Mouse (Mus musculus) midbrain, embryonic 10.5 days (tissue): Measurements from ENCODE around the gene Eif4g1. TPM values are rescaled to one million over a fixed set of nuclear protein-coding genes. Genes with fewer than 3 reads are reported as not detected.
A peak's percentile ranks its signal among the peaks of the same experiment; 100 is the strongest.

Source experiments
- DNase-seq: peaks from one replicate; pipeline ENCODE4 v3.0.0-alpha.2; 2017; ENCODE audit warnings: low spot score
- H3K27ac ChIP-seq: fragments of 300-500 bp; sonication (generic); replicated peaks from 2 replicates; pipeline ENCODE4 v1.5.1; 2016; ENCODE audit warnings: mild to moderate bottlenecking
- H3K27me3 ChIP-seq: fragments of 300-500 bp; sonication (generic); 2 replicates; pipeline ENCODE4 v1.6.1; 2016; ENCODE audit warnings: low read depth, mild to moderate bottlenecking; ENCODE audit not compliant: poor library complexity, severe bottlenecking
- H3K36me3 ChIP-seq: fragments of 300-500 bp; sonication (generic); 2 replicates; pipeline ENCODE4 v1.6.1; 2016; ENCODE audit warnings: mild to moderate bottlenecking, moderate library complexity
- H3K4me1 ChIP-seq: fragments of 300-500 bp; sonication (generic); 2 replicates; pipeline ENCODE4 v1.6.1; 2016
- H3K4me3 ChIP-seq: fragments of 300-500 bp; sonication (generic); 2 replicates; pipeline ENCODE4 v1.5.1; 2016; ENCODE audit warnings: mild to moderate bottlenecking, moderate library complexity
- H3K9me3 ChIP-seq: fragments of 300-500 bp; sonication (generic); replicated peaks from 2 replicates; pipeline ENCODE4 v1.6.1; 2016; ENCODE audit warnings: mild to moderate bottlenecking
- WGBS: fragments of 180-500 bp; shearing (Covaris S2); methylation state at CpG from one replicate; pipeline ENCODE4 v1.1.7; 2016; 5-methylcytosine and 5-hydroxymethylcytosine counted together
- polyA plus RNA-seq: library from polyadenylated mRNA; unstranded; fragments of >200 nt; fragmentation: Nextera tagmentation; extraction: Ambion mirVana; gene quantifications from 2 replicates; pipeline ENCODE4 v1.2.1, GENCODE M21; 2016

Eif4g1 gene
- polyA plus RNA-seq, 1 experiment from 2014 or later: 221 TPM

DNA sequence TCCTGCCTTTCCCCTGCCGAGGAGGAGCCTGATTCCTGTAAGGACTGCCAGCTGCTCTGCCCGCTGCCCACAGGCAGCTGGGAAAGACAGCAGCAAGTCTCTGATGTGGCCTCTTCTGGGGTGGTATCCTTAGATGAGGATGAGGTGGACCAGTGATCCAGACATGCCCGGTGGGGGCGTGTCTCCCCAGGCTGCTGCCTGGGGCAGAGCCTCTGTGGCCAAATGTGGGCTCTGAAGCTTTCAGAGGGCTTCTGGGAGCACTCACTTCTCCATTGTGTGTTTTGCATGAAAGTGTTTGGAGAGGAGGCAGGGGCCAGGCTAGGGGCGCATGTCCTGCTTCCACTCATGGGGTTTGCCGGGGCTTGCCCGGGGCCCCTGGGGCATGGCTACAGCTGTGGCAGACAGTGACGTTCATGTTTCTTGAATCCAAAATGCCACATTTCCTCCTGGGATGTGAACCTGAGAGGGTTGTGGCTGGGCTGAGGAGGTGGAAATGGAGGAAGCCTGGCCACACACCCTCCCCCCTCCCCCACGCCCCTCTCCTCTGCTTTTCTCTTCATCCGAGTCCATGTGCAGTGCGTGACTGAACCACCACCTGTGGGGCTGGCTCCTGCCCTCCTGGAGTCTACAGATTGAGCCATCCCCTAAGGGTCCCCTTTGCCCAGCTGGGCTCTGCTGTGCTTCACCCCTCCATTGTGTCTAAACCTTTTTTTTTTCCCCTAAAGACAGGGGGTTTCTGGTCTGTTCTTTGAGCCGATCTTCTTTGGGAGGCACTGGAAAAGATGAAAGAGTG lies 33.8 kb downstream of the Eif4g1 start:
- peaks cover 34% of the 10 kb centered on the region for H3K4me1 ChIP-seq
- peak overlapping the region; percentile 28 for H3K4me3 ChIP-seq
- DNase-seq: peak; percentile 42
- peaks cover 45% of the 10 kb centered on the region for H3K36me3 ChIP-seq
- no peaks in the 10 kb centered on the region for H3K27me3 ChIP-seq
- WGBS: 19% methylated on average over 12 of the region's 12 CpGs
- no peaks in the 10 kb centered on the region for H3K9me3 ChIP-seq
- H3K27ac ChIP-seq: peak overlapping the region; percentile 84

DNA sequence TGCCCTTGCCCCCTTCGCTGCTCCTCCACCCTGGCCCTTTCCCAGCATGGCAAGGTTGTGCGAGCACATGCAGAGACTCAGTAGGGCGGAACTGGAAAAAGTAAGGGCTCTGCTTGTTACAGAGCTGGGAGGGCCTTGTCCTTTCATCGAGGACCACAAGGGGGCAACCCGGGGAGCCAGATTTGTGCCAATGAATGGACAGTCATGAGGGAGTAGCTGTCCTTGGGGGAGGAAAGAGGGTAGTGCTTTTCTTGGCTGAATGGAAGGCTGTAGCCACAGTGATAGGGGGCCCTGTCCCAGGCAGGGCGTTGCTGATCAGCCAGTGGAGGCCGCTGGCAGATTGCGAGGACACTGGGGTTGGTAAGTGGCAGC lies 34.4 kb downstream of the Eif4g1 start:
- Histone ChIP-seq H3K9me3 (no peaks in the 10 kb centered on the region), H3K27me3 (no peaks in the 10 kb centered on the region), H3K36me3 (peaks cover 51% of the 10 kb centered on the region), H3K4me3 (peak overlapping the region; percentile 28; the same call in 1 of the 2 replicates), H3K27ac (peak overlapping the region; percentile 84), H3K4me1 (peaks cover 39% of the 10 kb centered on the region)
- peak; percentile 80 for DNase-seq
- 4% methylated on average over 8 of the region's 8 CpGs for WGBS

DNA sequence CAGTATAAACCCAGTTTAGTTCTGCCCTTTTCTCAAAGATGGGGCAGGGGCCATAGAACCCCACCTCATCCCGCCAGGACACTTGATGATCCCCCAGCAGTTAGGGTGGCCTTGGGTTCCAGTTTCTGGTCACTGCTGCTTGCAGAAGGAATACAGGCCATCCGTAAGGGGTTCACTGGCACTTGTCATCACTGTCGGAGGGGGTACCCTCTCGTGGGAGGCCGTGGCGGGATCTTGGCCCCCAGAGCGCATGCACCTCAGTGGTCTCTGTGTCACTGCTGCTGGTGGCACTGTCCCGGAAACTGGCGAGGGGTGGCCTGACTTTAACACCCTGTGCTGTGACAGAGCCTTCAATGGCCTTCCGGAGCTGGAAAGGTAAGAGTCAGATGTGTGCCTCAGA lies 35.0 kb downstream of the Eif4g1 start:
- peaks cover 40% of the 10 kb centered on the region for H3K4me1 ChIP-seq
- H3K36me3 ChIP-seq: peaks cover 57% of the 10 kb centered on the region
- DNase-seq: no peak
- 89% methylated on average over 10 of the region's 10 CpGs for WGBS
- H3K9me3 ChIP-seq: no peaks in the 10 kb centered on the region
- H3K27ac ChIP-seq: 0 out of 2 replicates have a peak overlapping the region, but pooled peaks have one; percentile 25
- no peaks in the 10 kb centered on the region for H3K27me3 ChIP-seq
- H3K4me3 ChIP-seq: no peak overlapping the region

DNA sequence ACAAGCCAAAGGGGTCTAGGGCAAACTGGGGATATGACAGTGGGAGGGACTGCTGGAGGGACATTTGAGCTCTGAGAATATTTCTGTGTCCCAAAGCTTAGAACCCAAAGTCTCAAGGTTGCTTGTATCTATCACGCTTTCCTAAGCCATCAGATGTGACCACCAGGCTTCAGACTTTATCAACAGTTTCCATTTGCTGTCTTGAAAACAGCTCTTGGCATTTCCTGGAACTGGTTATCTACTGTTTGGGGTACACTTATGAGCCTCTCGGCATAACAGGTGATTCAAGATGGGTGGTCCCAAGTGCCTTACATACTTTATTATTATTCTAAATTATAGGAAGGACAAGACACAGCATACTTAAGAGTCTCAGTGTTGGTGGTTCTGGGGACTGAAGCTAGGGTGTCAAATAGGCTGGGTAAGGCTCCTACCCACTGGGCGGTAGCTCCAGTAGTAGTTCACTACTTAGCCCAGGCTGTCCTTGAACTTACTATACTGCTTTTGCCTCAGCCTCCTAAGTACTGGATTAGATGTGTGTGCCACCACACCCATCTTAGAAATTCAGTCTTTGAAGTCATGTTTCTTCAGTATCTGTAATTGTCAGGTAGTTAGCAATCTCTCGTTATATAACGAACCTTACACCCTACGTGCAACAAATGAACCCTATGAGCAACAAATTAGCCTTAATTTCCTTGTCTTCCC lies 35.7 kb downstream of the Eif4g1 start:
- H3K36me3 ChIP-seq: peaks cover 64% of the 10 kb centered on the region
- WGBS: 93% methylated on average over 6 of the region's 6 CpGs
- H3K9me3 ChIP-seq: no peaks in the 10 kb centered on the region
- no peak for DNase-seq
- no peaks in the 10 kb centered on the region for H3K27me3 ChIP-seq
- H3K4me1 ChIP-seq: peaks cover 40% of the 10 kb centered on the region
- no peak overlapping the region for H3K27ac ChIP-seq
- no peak overlapping the region for H3K4me3 ChIP-seq

DNA sequence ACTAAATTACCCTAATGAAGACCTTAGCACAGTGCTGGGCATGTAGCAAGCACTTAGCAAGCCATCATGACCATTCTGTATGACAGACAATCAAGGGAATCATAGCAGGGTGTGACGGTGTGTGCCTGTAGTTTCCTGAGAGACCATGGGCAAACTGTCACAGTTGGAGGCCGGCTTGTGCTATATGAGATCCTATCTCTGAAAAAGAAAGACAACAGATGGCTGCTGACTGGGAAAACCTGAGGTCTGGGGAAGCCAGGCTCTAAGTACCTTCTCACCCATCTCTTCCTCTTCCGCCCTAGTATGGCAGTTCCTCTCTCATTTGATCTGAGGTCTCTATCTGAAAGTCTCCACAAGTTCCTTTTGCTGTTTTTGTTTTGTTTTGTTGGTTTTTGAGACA lies 37.7 kb downstream of the Eif4g1 start:
- H3K27me3 ChIP-seq: no peaks in the 10 kb centered on the region
- H3K4me1 ChIP-seq: peaks cover 33% of the 10 kb centered on the region
- peaks cover 69% of the 10 kb centered on the region for H3K36me3 ChIP-seq
- H3K9me3 ChIP-seq: no peaks in the 10 kb centered on the region
- H3K4me3 ChIP-seq: no peak overlapping the region
- H3K27ac ChIP-seq: no peak overlapping the region
- 87% methylated on average over 3 of the region's 3 CpGs for WGBS
- no peak for DNase-seq

DNA sequence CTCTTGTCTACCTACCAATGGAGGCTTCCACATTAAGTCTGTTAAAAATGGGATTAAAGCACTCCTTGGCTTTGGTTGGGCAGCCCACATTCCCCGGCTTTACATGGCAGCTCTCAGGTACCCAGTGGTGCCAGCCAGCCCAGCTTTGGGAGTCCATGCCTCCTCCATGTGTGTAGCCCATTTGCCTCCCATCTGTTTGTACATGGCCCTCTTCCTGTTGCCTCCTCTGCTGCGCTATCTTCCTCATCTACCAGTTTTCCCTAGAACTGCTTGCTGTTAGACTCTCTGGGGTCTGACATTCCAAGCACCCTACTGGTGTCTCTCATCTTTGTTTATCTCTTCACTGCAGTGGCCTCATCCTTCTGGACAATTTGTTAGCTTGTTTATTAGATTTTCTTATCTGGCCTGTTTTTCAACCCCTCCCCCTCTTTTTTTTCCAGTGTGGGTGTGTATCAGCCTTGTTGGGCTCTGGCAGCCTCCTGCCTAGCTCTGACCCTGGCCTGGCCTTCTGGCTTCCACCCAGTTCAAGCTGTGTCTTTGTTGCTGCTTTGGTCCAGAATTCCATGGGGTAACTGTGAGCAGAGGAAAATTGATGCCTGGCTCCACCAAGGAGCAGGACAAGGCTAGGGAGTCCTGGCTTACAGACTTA lies 38.4 kb downstream of the Eif4g1 start:
- H3K9me3 ChIP-seq: no peaks in the 10 kb centered on the region
- H3K4me1 ChIP-seq: peaks cover 28% of the 10 kb centered on the region
- H3K27ac ChIP-seq: no peak overlapping the region
- H3K36me3 ChIP-seq: peaks cover 76% of the 10 kb centered on the region
- DNase-seq: no peak
- no peaks in the 10 kb centered on the region for H3K27me3 ChIP-seq
- H3K4me3 ChIP-seq: no peak overlapping the region
- WGBS: 78% methylated on average over 2 of the region's 2 CpGs

DNA sequence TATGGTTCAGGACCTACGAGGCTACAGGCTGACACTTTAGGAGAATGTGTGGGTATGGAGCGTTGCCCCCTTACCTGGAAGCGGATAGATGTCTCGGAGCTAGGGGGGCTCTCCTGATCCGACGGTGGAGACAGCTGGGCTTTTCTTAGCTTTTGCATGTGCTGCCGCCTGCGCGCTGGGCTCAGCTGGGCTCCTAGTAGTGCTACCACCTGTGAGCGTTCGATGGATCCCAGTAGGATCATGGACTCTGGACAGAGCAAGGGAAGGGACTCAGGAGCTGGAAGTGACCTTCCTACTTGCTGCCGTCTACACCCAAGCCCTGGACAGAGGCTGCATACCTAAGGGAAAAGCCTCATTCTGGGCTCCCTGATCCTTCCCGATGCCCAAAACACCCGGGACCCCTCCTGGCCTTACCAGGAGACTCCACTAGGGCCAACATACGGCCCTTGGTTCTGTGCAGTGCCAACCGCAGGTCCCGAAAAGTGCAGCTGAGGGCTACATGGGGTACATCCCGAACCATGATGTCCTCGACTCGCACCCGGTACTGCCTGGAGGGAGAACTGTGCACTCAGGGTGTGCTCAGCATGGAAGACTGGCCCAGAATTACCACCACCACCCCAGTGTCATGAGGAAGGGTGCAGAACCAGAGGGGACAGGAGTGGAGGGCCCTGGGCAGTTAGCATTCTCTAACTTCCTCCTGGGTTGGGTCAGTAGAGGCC lies 40.3 kb downstream of the Eif4g1 start:
- DNase-seq: no peak
- WGBS: 92% methylated on average over 21 of the region's 21 CpGs
- peaks cover 10% of the 10 kb centered on the region; the same call in 1 of the 2 replicates for H3K4me1 ChIP-seq
- no peak overlapping the region for H3K27ac ChIP-seq
- H3K9me3 ChIP-seq: no peaks in the 10 kb centered on the region
- H3K36me3 ChIP-seq: peaks cover 90% of the 10 kb centered on the region
- H3K27me3 ChIP-seq: no peaks in the 10 kb centered on the region
- H3K4me3 ChIP-seq: no peak overlapping the region

DNA sequence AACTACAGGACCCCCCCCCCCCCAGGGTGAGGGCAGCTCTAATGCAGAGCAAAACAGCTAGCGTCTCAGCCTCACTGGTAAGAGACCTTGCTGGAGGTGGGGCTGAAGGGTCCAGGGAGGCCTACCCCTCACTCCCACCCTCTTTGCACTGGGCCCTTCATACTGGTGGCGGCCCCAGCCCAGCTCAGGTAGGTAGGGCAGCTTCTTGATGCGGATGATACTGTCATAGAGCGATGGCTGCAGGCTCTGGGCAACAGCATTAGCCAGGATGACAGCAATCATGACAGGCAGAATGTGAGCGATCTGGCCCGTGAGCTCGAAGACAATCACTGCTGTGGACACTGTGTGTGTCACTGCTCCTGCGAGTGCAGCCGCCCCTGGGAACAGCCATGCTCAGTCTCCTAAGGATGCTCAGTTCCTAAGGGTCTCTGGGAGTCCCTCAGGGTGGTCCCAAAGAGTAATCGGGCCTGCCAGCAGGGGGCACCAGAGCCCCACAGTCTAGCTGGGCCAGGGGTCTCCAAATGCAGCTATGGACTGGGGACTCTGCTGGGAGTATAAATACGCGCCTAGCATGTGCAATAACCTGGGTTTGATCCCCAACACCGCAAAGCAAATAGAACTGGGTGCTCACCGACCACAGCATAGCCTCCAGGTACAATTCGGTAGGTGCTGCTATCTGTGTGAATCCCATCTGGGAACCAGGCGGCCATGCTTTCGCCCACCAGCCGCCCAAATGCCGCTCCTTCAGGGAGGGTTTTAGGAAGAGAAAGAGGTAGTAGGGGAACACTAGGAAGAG lies 41.0 kb downstream of the Eif4g1 start:
- Histone ChIP-seq H3K36me3 (peaks cover 94% of the 10 kb centered on the region), H3K4me1 (peaks cover 17% of the 10 kb centered on the region), H3K27ac (no peak overlapping the region), H3K27me3 (no peaks in the 10 kb centered on the region), H3K4me3 (no peak overlapping the region), H3K9me3 (no peaks in the 10 kb centered on the region)
- peak; percentile 77 for DNase-seq
- 77% methylated on average over 19 of the region's 19 CpGs for WGBS

DNA sequence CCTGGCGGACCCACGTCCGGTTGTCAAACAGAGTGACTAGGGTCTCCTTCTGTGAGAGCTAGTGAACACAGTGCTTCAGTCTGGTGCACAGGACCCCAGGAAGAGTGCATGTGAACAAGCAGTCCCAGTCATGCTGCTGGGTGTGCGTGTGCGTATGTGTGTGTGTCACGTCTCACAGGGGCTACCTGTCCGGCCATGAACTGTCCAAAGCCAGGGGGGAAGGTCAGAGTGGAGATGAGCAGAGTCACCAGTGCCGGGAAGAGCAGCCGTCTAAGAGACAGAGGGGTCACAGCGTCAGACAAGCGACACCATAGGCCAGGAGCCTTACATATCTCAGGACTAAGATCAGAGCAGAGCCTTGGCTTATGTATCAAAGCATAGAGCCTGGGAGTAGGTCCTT lies 42.3 kb downstream of the Eif4g1 start:
- H3K4me3 ChIP-seq: no peak overlapping the region
- H3K36me3 ChIP-seq: peaks cover 82% of the 10 kb centered on the region
- 95% methylated on average over 11 of the region's 11 CpGs for WGBS
- peaks cover 8% of the 10 kb centered on the region; the same call in 1 of the 2 replicates for H3K27me3 ChIP-seq
- H3K4me1 ChIP-seq: peaks cover 29% of the 10 kb centered on the region
- no peak for DNase-seq
- no peak overlapping the region for H3K27ac ChIP-seq
- no peaks in the 10 kb centered on the region for H3K9me3 ChIP-seq

DNA sequence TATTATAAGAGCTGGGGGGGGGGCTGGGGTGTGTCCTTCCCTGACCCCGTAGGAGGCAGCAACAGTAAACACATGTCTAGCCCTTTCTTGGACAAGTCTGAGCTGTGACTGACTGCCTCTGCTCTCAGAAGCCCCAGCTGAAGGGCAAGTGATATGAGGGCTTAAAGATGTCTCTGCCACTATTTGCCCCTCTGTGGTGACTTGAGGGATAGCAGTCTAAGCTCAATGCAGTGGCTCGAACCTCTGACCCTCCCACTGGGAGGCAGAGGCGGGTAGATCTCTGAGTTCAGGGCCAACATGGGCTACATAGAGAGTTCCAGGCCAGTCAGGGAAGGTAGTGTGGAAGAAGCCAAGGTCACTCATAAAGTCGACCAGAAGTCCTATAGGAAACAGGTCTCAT lies 42.7 kb downstream of the Eif4g1 start:
- no peak for DNase-seq
- no peak overlapping the region for H3K27ac ChIP-seq
- H3K36me3 ChIP-seq: peaks cover 77% of the 10 kb centered on the region
- WGBS: 80% methylated on average over 4 of the region's 4 CpGs
- no peak overlapping the region for H3K4me3 ChIP-seq
- peaks cover 9% of the 10 kb centered on the region; the same call in 1 of the 2 replicates for H3K27me3 ChIP-seq
- peaks cover 33% of the 10 kb centered on the region for H3K4me1 ChIP-seq
- no peaks in the 10 kb centered on the region for H3K9me3 ChIP-seq

DNA sequence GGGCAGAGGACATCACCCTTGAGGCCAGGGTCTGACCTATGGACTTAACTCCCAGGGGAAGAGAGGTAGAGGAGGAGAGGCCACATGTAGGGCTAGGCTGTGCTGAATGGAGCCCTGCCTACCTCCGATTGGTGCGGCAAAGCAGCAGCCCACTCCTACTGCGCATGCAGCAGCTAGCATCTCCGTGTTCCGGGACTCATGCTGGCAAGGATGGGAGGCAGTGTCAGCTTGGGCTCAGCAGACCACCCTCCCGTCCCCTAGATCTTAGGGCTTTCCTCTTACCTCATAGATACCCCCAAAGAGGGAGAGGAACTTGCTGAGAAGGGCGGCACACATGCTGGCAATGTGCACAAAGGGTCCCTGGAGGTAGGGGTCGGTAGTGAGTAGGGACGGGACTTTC lies 44.1 kb downstream of the Eif4g1 start:
- Histone ChIP-seq H3K4me1 (peaks cover 41% of the 10 kb centered on the region), H3K27me3 (peaks cover 9% of the 10 kb centered on the region; the same call in 1 of the 2 replicates), H3K9me3 (no peaks in the 10 kb centered on the region), H3K4me3 (no peak overlapping the region), H3K27ac (no peak overlapping the region), H3K36me3 (peaks cover 63% of the 10 kb centered on the region)
- WGBS: 77% methylated on average over 9 of the region's 9 CpGs
- no peak for DNase-seq

DNA sequence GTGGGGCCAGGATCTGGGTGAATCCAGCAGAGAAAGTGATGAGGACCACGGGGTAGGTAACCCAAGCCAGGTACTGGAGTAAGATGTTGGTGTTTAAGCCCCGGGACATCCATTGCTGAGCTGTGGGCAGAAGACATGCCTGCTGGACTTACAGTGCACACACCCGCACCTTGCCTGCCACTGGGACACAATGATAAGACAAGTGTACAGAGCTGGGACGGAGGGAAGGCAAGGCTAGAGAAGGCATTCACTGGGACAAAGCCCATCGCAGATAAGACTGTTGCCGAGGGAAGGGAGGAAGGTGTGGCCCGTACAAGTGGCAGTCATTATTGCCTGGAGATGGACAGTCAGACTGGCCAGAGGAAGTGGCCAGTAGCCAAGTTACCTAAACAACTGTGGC lies 44.8 kb downstream of the Eif4g1 start:
- H3K4me1 ChIP-seq: peaks cover 41% of the 10 kb centered on the region
- no peak for DNase-seq
- WGBS: 88% methylated on average over 7 of the region's 7 CpGs
- peaks cover 9% of the 10 kb centered on the region; the same call in 1 of the 2 replicates for H3K27me3 ChIP-seq
- no peak overlapping the region for H3K4me3 ChIP-seq
- H3K36me3 ChIP-seq: peaks cover 56% of the 10 kb centered on the region
- no peaks in the 10 kb centered on the region for H3K9me3 ChIP-seq
- H3K27ac ChIP-seq: no peak overlapping the region
